Mouse (Mus musculus) left cerebral cortex, adult 8-10 months (tissue): Measurements from ENCODE around the gene Lmnb2. TPM values are rescaled to one million over a fixed set of nuclear protein-coding genes. Genes with fewer than 3 reads are reported as not detected.
A peak's percentile ranks its signal among the peaks of the same experiment; 100 is the strongest.

Source experiments
- DNase-seq, 2 experiments: peaks; one replicate each; pipeline ENCODE4 v3.0.0; 2022; ENCODE audit warnings: low spot score in 2 of 2
- total RNA-seq, 4 experiments: library from RNA; stranded (reverse); gene quantifications; 2 replicates each; pipeline ENCODE4 v1.2.4; 2022

The Lmnb2 gene
- total RNA-seq, 4 experiments from 2014 or later = 17.6 to 21.2 (median 20.1) TPM

DNA sequence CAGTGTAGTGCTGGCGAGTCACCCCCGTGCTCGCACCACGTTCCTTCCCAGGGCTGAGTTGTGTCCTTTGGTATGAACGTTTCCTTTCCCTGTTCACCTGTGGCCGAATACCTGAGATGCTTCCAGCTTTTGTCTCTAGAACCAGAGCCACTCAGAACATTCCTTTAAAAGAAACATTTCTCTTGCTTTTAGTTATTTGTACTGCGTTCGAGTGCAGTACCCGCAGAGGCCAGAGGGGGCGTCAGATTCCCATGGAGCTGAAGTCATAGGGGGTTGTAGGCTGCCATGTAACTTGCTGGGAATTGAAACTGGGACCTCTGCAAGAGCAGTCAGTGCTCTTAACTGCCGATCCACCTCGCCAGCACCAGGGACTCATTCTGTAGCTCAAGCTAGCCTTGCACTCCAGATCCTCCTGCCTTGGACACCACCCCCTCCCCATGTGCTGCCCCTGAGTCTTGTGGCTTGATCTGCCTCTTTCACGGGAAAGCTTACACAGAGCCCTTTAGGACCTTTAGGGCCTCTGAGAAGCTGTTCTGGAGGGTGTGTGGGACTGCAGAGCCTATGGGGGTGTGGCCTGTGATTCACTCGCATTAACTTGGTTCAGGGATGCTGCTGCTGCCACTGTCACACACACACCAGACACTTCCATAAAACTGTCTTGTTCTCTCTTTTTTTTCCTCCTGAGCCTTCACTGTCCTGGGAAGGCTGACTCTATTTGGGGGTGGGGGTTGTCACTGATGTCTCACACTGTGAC lies 28.8 kb upstream of the Lmnb2 start:
- DNase-seq = no peak

DNA sequence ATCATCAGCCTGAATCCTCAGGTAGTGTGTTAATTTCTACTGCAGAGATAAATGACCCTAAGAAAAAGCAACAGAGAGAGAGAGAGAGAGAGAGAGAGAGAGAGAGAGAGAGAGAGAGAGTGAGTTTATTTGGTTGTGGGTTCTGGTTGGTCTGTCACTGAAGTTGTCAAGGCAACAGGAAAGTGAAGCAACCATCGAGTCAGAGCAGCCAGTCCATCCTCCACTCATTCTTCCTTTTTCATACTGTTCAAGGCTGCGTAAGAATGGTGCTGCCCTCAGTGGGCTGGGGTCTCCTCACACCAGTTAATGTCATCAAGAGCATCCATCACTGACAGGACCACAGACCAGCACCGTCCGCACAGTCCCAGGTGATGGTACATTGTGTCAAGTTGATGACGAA lies 26.2 kb upstream of the Lmnb2 start:
- DNase-seq = no peak

DNA sequence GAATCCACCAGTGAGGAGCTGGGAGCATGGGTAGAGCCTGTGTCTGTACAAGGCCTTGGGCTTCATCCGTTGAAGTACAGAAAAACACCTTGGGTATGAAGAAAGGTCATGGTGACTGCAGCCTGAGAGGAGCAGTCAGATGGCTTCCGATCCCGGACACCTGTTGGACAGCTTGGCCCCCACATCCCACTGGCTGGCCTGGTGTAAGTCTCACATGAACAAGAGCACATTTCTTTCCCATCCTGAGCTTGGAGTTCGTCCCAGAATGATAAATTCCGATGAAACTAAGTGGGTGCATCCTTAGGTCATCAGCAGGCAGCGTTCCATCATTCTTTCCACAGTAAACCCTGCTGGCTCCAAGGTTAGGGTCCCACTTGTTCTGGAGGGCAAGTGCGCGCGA lies 25.7 kb upstream of the Lmnb2 start:
- no peak for DNase-seq

DNA sequence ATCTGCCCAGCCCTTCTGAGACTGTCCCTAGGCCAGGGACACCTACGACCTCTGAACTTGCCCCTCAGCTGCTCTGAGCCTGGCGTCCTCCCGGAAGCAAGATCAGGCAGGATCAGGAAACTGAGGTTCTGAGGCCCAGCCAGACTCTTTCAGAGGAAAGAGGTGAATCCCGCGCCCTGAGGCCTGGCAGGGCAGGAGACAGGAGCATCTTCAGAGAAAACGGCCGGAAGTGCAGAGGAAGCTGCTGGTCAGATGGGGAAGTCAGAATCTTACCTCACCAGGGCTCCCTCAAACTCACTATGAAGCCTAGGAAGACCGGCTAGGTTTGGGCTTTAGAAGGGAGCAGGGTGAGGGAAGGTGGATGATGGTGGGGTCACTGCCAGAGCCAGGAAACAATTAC lies 24.9 kb upstream of the Lmnb2 start:
- no peak for DNase-seq

DNA sequence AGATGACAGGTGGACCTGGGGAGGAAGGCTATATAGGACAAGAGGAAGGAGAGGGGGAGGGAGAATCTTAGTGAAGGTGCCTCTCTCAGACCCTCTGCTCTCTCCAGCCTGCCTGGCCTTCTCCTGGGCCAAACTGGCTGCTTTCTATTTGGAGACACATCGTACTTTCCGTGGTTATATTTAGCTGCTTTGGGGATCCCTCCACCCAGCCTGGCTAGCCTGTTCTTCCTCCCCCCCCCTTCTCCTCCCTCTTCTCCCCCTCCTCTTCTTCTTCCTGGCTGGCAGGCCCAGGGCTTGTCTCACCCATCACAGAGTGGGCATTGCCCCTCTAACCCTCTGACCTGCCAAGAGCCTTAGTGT lies 22.9 kb upstream of the Lmnb2 start:
- no peak for DNase-seq

DNA sequence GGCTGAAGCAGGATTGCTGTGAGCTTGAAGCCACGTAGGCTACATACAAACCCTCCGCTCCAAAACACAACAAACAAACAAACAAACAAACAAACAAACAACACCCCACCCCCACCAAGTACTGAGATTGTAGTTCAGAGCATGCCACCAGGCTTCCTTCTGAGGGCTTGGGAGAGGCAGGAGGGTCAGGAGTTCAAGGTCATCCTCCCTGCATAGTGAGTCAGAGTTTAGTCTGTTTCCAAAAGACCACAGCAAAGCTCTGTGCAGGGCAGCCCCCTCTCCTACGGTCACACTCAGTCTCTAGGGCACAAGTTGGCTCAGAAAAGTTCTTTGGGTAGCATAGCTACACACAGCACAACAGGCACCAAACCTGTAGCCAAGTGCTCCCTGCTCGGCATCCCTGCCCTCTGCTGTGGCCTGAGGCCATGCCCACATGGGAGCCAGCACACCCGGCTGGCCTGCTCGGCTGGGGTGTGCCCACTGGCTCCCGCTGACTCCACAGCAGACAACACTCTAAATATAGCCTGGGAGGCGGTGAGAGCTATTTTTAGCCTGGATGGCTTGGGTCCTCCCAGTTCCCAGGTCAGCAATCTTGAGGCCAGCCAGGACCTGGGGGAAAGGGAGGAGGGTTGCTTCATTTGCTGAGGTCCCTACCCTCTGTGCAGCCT lies 22.4 kb upstream of the Lmnb2 start:
- no peak for DNase-seq

DNA sequence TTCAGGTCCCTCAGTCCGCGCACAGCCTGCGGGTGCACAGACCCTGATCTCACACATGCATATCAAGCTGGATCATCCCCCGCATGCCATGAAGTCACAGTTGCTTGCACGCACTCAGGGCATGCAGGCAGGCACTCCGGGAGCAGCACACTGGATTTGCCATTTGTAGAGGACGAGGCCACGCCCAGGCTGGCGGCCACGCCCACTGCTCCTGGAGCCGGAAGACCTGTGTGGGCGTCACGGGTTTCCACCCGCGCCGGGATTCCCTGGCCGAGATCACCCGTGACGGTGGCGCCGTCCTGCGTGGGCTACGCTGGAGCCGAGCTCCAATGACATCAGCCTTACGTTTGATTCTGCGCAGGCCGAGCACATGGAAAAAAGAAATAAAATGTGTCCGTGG lies 21.6 kb upstream of the Lmnb2 start:
- peak; percentile 70 to 85 for DNase-seq

DNA sequence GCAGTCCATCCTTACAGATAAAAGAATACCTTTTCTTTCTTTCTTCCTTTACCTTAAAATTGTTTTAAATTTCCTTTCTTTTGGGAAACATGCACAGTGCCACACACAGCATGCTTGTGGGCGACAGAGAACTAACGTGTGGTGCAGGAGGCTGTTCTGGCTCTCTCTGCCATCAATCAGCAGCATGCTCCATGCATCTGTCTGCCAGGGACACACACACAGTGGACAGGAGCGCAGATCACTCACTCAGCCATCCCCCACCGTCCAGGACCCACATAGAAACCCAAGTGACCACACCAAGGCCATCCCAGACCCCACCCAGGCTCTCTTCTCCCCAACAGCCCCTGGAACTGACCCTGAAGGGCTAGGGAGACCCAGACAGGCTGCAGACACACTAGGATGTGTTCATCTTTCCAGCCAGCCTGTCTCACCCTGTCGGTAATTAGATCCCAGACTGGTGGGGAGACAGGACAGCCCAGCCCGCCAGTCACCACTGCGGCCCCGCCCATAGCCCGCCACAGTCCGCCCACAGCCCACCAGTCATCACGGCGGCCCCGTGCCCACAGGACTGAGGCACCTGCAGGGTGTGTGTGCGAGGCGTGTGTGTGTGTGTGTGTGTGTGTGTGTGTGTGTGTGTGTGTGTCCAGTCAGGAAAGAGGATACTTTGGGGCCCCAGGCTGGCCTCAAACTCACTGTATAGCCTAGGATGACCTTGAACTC lies 20.9 kb upstream of the Lmnb2 start:
- no peak for DNase-seq

DNA sequence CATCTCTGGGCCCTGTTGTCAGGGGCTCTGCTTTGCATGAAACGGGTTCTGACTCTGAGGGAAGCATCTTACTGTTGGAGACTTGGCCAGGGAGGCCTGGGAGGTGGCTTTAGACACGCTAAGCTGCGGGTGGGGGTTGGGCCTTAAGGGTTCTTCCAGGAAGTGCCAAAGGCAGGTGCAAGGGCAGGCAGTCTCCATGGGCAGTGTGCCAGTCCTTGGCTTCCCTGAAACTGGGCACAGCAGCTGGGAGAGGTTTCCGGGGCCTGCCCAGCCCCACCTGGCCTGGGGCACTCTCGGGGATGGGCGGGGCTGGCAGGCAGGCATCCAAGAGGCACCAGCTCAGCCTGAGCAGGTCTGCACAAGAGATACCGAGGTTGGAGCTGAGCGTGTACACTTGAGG lies 19.6 kb upstream of the Lmnb2 start:
- no peak for DNase-seq

DNA sequence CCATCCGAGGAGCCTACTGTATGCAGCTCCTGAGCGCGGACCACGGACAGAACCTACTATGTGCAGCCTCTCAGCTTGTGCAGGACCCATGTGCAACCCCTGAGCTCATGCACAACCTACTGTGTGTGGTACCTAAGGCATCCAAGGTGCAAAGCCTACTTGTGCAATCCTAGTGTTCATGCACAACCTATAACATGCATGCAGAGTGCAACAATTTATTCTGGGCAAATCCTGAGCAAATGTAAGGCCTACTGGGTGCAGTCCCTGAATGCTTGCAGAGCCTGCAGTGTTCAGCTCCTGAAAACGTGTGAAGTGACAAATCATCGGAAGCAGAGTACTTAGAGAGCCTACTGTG lies 18.7 kb upstream of the Lmnb2 start:
- no peak for DNase-seq

DNA sequence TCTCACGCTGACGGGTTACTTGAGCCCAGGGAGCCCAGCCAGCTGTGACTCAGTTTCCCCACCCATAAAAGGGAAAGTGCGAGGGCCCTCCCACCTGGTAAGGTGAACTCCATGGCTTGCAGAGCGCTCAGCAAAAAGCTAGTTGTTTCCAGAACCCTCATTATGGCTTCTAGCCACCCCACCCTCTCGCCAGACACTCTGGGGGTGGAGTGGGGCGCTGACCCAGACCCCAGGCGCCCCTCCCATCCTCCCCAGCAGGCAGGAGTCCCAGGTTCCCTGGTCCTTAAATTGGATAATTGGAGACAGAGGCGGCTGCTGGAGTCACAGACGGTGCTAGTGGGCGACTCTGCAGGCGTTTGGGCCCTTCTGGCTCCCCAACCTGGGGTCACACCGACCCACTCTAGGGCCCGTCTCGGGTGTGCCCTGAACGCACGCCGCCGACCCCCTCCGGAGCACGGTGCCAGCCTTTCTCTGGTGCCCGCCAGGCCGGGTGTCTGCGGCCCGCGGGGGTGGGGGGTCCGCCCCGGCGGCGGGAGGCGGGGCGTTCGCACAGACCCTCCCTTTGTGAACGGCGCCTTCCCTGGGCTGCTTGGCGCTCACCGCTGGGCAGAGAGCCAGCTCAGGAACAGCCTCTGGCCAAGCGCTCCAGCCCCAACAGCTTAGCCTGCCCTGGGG lies 18.2 kb upstream of the Lmnb2 start:
- DNase-seq = no peak

DNA sequence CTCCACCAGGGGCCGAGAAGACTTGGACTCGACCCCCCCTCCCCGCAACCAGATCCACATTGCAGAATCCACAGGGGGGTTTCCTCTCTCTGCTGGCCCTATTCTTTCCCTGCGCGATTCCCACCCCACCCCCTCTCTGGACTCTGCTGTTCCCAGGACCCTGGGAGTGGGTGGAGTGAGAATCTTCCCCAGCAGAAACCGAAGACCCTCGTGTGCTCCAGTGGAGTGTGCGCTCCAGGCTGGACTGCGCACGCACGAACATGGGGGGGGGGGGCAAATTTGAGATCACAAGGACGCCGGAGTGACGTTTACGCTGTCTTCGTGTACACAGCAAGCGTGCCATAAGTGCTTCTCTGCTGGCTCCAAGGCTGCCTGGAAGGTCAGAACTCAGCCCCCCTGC lies 17.7 kb upstream of the Lmnb2 start:
- no peak for DNase-seq

DNA sequence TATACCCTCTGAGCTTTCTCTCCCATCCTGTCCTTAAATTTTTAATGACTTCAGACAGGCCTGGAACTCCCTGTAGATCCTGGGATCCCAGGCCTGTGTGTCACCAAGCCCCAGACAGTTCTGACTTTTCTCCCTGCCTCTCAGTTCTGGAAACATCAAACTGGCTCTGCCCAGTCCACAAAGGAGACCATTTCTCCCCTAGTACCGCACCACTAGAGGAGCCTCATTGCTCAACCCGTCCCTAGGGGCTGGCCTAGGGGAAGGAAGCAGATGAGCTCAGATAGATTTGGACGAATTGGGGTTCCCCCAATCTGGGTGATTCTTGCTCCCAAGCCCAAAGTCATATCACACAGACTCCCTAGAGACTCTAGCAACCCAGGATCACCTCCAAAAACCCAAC lies 17.2 kb upstream of the Lmnb2 start:
- no peak for DNase-seq

DNA sequence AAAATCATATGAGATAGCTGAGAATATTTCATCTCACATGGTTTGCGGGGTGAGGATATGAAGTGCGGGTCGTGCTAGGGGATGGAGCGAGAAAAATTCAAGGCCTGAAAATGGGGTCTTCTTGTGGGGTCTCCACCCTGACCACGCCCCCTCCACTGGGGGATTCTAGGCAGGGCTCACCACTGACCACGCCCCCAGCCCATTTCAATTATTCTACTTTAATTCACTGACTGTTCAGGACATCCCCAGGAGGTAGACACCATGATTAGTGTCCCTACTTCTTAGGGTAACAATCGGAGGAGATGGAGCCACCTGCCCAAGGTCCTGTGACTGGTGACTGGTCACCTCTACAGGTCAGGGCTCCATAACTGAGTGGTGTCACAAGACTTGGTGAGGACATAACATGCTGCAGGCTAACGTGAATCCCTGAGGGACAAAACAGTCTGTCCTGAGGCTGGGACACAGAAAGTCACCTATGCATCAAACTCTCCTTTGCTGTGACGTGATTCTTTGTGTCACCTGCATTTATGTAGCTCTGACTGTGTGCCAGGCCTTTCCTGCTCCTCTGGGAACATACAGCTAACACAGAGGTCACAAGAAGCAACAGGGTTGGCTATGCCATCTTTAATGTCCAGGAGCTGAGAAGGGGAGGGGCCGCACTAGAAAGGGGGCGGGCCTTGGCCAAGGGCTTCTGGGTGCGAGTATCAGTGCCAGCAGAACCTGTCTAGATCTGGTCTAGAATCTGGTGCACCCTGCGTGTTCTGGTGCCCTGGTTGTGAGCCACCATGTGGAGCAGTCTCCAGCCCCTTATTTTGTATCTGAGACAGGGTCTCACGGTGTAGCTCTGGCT lies 16.3 kb upstream of the Lmnb2 start:
- no peak for DNase-seq

DNA sequence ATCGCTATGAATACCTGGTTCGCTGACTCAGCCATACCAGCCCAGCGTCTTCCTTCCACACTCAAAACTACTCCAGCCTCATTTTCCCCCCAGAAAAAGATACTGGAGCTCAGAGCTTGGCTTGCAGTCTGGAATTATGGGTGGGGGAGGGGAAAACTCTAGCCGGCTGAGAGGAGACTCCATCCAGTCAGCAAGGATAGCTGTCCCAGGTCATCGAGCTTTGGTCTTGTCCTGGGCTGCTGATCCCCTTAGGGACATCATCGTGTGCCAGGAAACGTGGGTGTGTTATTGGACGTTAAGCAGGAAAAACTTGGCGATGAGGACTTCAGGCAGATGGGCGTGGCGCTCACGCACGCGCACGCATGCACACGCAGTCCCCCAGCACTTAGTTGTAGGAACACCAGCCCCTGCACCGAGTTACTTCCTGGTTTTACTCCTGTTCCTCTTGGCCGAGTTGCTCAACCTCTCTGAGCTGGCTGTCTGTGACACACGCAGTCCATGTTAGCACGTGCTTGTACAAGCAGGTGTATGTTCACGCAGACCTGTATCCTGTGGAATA lies 15.5 kb upstream of the Lmnb2 start:
- no peak for DNase-seq

DNA sequence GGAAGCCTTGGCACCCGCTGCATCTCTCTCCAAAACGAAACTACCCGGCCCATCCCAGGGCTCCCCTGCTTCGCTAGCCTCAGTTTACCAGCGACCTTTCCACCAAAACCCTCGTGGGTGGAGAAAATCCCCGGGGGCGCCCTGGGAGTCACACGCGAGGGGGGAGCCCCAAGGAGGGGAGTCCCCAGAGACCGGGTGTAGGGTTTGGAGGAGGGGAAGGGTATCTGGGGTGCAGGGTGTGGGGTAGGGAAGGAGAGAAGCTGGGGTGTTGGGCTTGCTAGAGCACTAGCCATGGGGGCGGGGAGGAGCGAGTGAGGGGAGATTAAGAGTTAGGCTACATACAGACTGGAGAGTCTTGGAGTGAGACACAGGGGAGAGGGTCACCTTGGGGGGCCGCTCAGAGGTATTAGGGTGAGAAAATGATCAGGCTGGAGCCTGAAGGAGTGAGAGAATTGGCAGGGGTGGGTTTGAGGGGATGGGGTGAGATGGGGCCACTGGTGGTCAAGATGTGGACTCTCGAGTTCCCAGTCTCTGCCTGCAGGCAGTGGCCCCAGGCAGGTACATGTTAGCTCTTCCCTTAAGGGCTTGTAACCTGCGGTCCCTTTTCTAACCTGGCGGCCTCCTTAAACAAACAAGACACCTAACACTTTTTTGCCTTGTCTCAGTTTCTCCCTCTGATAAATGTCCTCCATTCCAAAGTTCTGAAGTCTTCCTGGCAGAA lies 14.8 kb upstream of the Lmnb2 start:
- DNase-seq = no peak

DNA sequence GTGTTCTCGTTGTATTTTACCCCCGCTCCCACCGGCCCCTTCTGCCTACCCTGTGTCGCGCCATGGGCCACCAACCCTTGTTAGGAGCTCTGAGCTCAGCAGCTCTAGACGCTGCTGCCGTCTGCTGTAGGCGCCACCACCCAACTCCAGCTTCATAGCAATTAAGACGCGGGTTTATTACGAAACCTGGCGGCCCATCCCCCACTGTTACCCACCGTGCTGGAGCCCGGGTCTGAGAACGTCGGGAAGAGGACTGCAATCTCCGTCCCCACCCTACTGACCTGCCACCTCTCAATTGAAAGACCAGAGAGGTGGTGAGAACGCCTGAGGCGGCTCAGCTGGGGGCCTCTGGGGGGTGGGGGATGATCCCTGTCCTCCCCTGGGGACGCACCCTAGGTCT lies 14.2 kb upstream of the Lmnb2 start:
- DNase-seq = no peak

DNA sequence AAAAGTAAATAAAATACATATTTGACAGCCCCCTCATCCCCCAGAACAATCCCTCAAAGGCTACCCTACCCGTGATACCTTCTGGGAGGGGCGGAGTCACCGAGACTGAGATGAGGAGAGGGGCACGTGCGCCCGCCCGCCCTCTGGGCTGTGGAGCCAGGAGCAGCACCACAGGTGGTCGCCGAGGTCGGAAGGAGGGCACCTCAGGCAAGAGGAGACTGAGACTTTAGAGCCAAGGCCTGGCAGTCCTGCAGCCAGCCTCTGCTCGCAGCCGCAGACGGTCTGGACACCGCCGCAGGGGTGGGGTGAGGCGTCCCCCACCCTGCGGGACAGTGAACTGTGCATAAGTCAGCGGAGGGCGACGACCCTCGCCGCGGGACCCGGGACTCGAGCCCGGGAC lies 13.7 kb upstream of the Lmnb2 start:
- no peak for DNase-seq

DNA sequence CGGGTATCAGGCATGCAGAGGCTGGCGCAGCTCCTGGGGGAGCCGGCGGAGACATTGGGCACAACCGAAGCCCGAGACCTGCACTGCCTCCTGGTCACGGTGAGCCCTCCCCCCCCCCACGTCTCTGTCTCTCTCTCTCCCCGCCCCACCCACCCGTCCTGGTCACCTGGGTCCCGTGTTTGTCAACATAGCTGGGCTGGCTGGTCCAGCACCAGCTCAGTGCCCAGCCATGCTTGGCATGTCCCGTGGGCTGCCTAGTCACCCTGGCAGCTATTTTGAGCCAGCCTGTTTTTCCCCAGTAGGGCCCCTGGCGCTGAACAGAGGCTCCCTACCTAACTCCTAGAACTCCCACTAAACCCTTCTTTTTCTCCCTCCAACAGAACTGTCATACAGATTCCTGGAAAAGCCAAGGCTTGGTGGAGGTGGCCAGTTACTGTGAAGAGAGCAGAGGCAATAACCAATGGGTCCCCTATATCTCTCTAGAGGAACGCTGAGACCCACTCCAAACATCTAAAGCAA lies 13.2 kb upstream of the Lmnb2 start:
- no peak for DNase-seq
